Mouse (Mus musculus): ENCODE measurements around the gene Tpst1.
"Not testable (repeated sequence)": the region's sequence is repeated elsewhere in the genome, so short reads cannot be mapped to it uniquely, and the experiment has no call there.

Gene Tpst1

GRCm38 (mm10) chr5:130073026-130073425, at the start of gene Tpst1:
Gene Tpst1 (plus strand): TSS chr5:130073326.
- no peak for DNase-seq (ENCODE audit: low spot score in 2 of 2)

- peak; percentile 66 to 70 for DNase-seq (ENCODE audit: low spot score in 2 of 2)
Observed at GRCm38 (mm10) chr5:130023767-130024539, 49.2 kb upstream of the Tpst1 start.

- DNase-seq (ENCODE audit: low spot score in 2 of 2), result no peak
Observed at GRCm38 (mm10) chr5:130027134-130027533, 46.0 kb upstream of the Tpst1 start.

- no peak for DNase-seq (ENCODE audit: low spot score in 2 of 2)
Observed at GRCm38 (mm10) chr5:130027696-130028095, 45.4 kb upstream of the Tpst1 start.

- DNase-seq (ENCODE audit: low spot score in 2 of 2), result peak; percentile 91 to 92
Observed at GRCm38 (mm10) chr5:130029142-130029897, 43.8 kb upstream of the Tpst1 start, which contains the start of the genes Asl and Crcp. Gene Asl (minus strand): TSS chr5:130029247. Gene Crcp (plus strand): TSS chr5:130029290.

GRCm38 (mm10) chr5:130031410-130032390, 41.4 kb upstream of the Tpst1 start:
- DNase-seq (ENCODE audit: low spot score in 2 of 2), result no peak

- DNase-seq (ENCODE audit: low spot score in 2 of 2), result no peak
Observed at GRCm38 (mm10) chr5:130033869-130034268, 39.3 kb upstream of the Tpst1 start.

- not testable (repeated sequence) for DNase-seq (ENCODE audit: low spot score in 2 of 2)
Observed at GRCm38 (mm10) chr5:130036300-130036699, 36.8 kb upstream of the Tpst1 start.

GRCm38 (mm10) chr5:130037752-130038455, 35.2 kb upstream of the Tpst1 start:
- DNase-seq (ENCODE audit: low spot score in 2 of 2), result peak; percentile 32 to 64

- no peak for DNase-seq (ENCODE audit: low spot score in 2 of 2)
Observed at GRCm38 (mm10) chr5:130040797-130041196, 32.3 kb upstream of the Tpst1 start.

GRCm38 (mm10) chr5:130041262-130041661, 31.9 kb upstream of the Tpst1 start:
- no peak for DNase-seq (ENCODE audit: low spot score in 2 of 2)

GRCm38 (mm10) chr5:130043741-130044140, 29.4 kb upstream of the Tpst1 start:
- no peak for DNase-seq (ENCODE audit: low spot score in 2 of 2)

- peak in 1 of 2 experiments; percentile 49 for DNase-seq (ENCODE audit: low spot score in 2 of 2)
Observed at GRCm38 (mm10) chr5:130044201-130044695, 28.9 kb upstream of the Tpst1 start.

- no peak for DNase-seq (ENCODE audit: low spot score in 2 of 2)
Observed at GRCm38 (mm10) chr5:130046100-130046499, 27.0 kb upstream of the Tpst1 start.

- DNase-seq (ENCODE audit: low spot score in 2 of 2), result no peak
Observed at GRCm38 (mm10) chr5:130046589-130046988, 26.5 kb upstream of the Tpst1 start.

GRCm38 (mm10) chr5:130047013-130047412, 26.1 kb upstream of the Tpst1 start:
- no peak for DNase-seq (ENCODE audit: low spot score in 2 of 2)

GRCm38 (mm10) chr5:130048786-130049520, 24.2 kb upstream of the Tpst1 start:
- DNase-seq (ENCODE audit: low spot score in 2 of 2), result no peak

GRCm38 (mm10) chr5:130050416-130050815, 22.7 kb upstream of the Tpst1 start:
- no peak for DNase-seq (ENCODE audit: low spot score in 2 of 2)

- DNase-seq (ENCODE audit: low spot score in 2 of 2), result no peak
Observed at GRCm38 (mm10) chr5:130051073-130051860, 21.9 kb upstream of the Tpst1 start.
